Mouse (Mus musculus) neural tube, embryonic 12.5 days (tissue): ENCODE measurements around the gene Mettl24. TPM values are rescaled to one million over a fixed set of nuclear protein-coding genes. Genes with fewer than 3 reads are reported as not detected.

Source experiments
- ATAC-seq: fragments of 200-750 bp; cut with Nextera tagmentation; 2 replicates; pipeline ENCODE4 v1.8.0; 2017; ENCODE audit warnings: low read depth, mild to moderate bottlenecking, moderate TSS enrichment, moderate library complexity; ENCODE audit not compliant: low FRiP score
- H3K27ac ChIP-seq: fragments of 300-500 bp; sonication (generic); 2 replicates; pipeline ENCODE4 v1.5.1; 2016
- H3K27me3 ChIP-seq: fragments of 300-500 bp; sonication (generic); replicated peaks from 2 replicates; pipeline ENCODE4 v1.6.1; 2016; ENCODE audit warnings: mild to moderate bottlenecking
- H3K36me3 ChIP-seq: fragments of 300-500 bp; sonication (generic); 2 replicates; pipeline ENCODE4 v1.6.1; 2016; ENCODE audit warnings: mild to moderate bottlenecking
- H3K4me1 ChIP-seq: fragments of 300-500 bp; sonication (generic); 2 replicates; pipeline ENCODE4 v1.6.1; 2016
- H3K4me2 ChIP-seq: fragments of 300-500 bp; sonication (generic); replicated peaks from 2 replicates; pipeline ENCODE4 v1.6.1; 2016; ENCODE audit warnings: mild to moderate bottlenecking
- H3K4me3 ChIP-seq: fragments of 300-500 bp; sonication (generic); 2 replicates; pipeline ENCODE4 v1.5.1; 2016
- H3K9ac ChIP-seq: fragments of 300-500 bp; sonication (generic); 2 replicates; pipeline ENCODE4 v1.6.1; 2016; ENCODE audit warnings: mild to moderate bottlenecking
- H3K9me3 ChIP-seq: fragments of 300-500 bp; sonication (generic); 2 replicates; pipeline ENCODE4 v1.6.1; 2016; ENCODE audit warnings: mild to moderate bottlenecking
- whole genome bisulfite sequencing: fragments of 180-500 bp; shearing (Covaris S2); methylation state at CpG from one replicate; pipeline ENCODE4 v1.1.7; 2016; 5-methylcytosine and 5-hydroxymethylcytosine counted together
- polyA plus RNA-seq: library from polyadenylated mRNA; unstranded; fragments of >200 nt; fragmentation: Nextera tagmentation; extraction: Ambion mirVana; gene quantifications from 2 replicates; pipeline ENCODE4 v1.2.1, GENCODE M21; 2016

The Mettl24 gene
- polyA plus RNA-seq, 1 experiment from 2014 or later, result 0.98 TPM

- Histone ChIP-seq H3K4me3 (no peak overlapping the region), H3K27ac (no peak overlapping the region), H3K36me3 (no peaks in the 10 kb centered on the region), H3K27me3 (no peaks in the 10 kb centered on the region), H3K9ac (no peak overlapping the region), H3K9me3 (no peaks in the 10 kb centered on the region), H3K4me1 (peaks cover 7% of the 10 kb centered on the region), H3K4me2 (no peak overlapping the region)
- 84% methylated on average over 2 of the region's 2 CpGs for WGBS
- ATAC-seq, result no peak
Measured at GRCm38 (mm10) chr10:40687407-40687806, 4.3 kb downstream of the Mettl24 start.

GRCm38 (mm10) chr10:40688266-40688665 lies 5.2 kb downstream of the Mettl24 start:
- Histone ChIP-seq H3K9me3 (no peaks in the 10 kb centered on the region), H3K4me1 (peaks cover 3% of the 10 kb centered on the region), H3K9ac (no peak overlapping the region), H3K27me3 (no peaks in the 10 kb centered on the region), H3K27ac (no peak overlapping the region), H3K36me3 (no peaks in the 10 kb centered on the region), H3K4me3 (no peak overlapping the region), H3K4me2 (no peak overlapping the region)
- 86% methylated on average over 6 of the region's 6 CpGs for WGBS
- no peak for ATAC-seq

- ATAC-seq, result no peak
Measured at GRCm38 (mm10) chr10:40688873-40689272, 5.8 kb downstream of the Mettl24 start.

GRCm38 (mm10) chr10:40698652-40699051 lies 15.6 kb downstream of the Mettl24 start:
- no peak overlapping the region for H3K4me2 ChIP-seq
- H3K36me3 ChIP-seq, result no peaks in the 10 kb centered on the region
- WGBS, result 75% methylated on average over 4 of the region's 4 CpGs
- H3K4me3 ChIP-seq, result no peak overlapping the region
- ATAC-seq, result no peak
- no peak overlapping the region for H3K9ac ChIP-seq
- no peak overlapping the region for H3K27ac ChIP-seq
- H3K27me3 ChIP-seq, result no peaks in the 10 kb centered on the region
- H3K4me1 ChIP-seq, result no peaks in the 10 kb centered on the region
- no peaks in the 10 kb centered on the region for H3K9me3 ChIP-seq

More at GRCm38 (mm10) chr10:40688873-40689272, 5.8 kb downstream of the Mettl24 start:
- WGBS, result 41% methylated on average over 1 of the region's 1 CpGs
- Histone ChIP-seq H3K9me3 (no peaks in the 10 kb centered on the region), H3K4me1 (no peaks in the 10 kb centered on the region), H3K36me3 (no peaks in the 10 kb centered on the region), H3K9ac (no peak overlapping the region), H3K4me2 (no peak overlapping the region), H3K4me3 (no peak overlapping the region), H3K27ac (no peak overlapping the region), H3K27me3 (no peaks in the 10 kb centered on the region)

- H3K36me3 ChIP-seq, result no peaks in the 10 kb centered on the region
- H3K4me3 ChIP-seq, result no peak overlapping the region
- no peak overlapping the region for H3K27ac ChIP-seq
- 88% methylated on average over 7 of the region's 7 CpGs for WGBS
- no peak overlapping the region for H3K4me2 ChIP-seq
- H3K4me1 ChIP-seq, result no peaks in the 10 kb centered on the region
- no peak overlapping the region for H3K9ac ChIP-seq
- H3K27me3 ChIP-seq, result no peaks in the 10 kb centered on the region
- no peaks in the 10 kb centered on the region for H3K9me3 ChIP-seq
- ATAC-seq, result no peak
Measured at GRCm38 (mm10) chr10:40711127-40711526, 28.0 kb downstream of the Mettl24 start.

GRCm38 (mm10) chr10:40713018-40713608 lies 30.0 kb downstream of the Mettl24 start:
- H3K4me3 ChIP-seq, result no peak overlapping the region
- H3K4me2 ChIP-seq, result no peak overlapping the region
- H3K27ac ChIP-seq, result no peak overlapping the region
- WGBS, result 41% methylated on average over 9 of the region's 9 CpGs
- no peaks in the 10 kb centered on the region for H3K36me3 ChIP-seq
- no peaks in the 10 kb centered on the region for H3K27me3 ChIP-seq
- H3K9me3 ChIP-seq, result no peaks in the 10 kb centered on the region
- H3K4me1 ChIP-seq, result no peaks in the 10 kb centered on the region
- ATAC-seq, result peak; percentile 80
- H3K9ac ChIP-seq, result no peak overlapping the region

GRCm38 (mm10) chr10:40713829-40714228 lies 30.7 kb downstream of the Mettl24 start:
- Histone ChIP-seq H3K27ac (no peak overlapping the region), H3K27me3 (no peaks in the 10 kb centered on the region), H3K4me3 (no peak overlapping the region), H3K4me1 (no peaks in the 10 kb centered on the region), H3K9me3 (no peaks in the 10 kb centered on the region), H3K36me3 (no peaks in the 10 kb centered on the region), H3K9ac (no peak overlapping the region), H3K4me2 (no peak overlapping the region)
- 87% methylated on average over 9 of the region's 9 CpGs for WGBS
- ATAC-seq, result no peak

- 88% methylated on average over 4 of the region's 4 CpGs for WGBS
Measured at GRCm38 (mm10) chr10:40715151-40715550, 32.1 kb downstream of the Mettl24 start.

GRCm38 (mm10) chr10:40716296-40716695 lies 33.2 kb downstream of the Mettl24 start:
- ATAC-seq, result no peak
- Histone ChIP-seq H3K4me3 (no peak overlapping the region), H3K4me1 (no peaks in the 10 kb centered on the region), H3K36me3 (no peaks in the 10 kb centered on the region), H3K9ac (no peak overlapping the region), H3K27ac (no peak overlapping the region), H3K4me2 (no peak overlapping the region), H3K9me3 (no peaks in the 10 kb centered on the region), H3K27me3 (no peaks in the 10 kb centered on the region)
- WGBS, result 85% methylated on average over 8 of the region's 8 CpGs

More at GRCm38 (mm10) chr10:40715151-40715550, 32.1 kb downstream of the Mettl24 start:
- Histone ChIP-seq H3K36me3 (no peaks in the 10 kb centered on the region), H3K27ac (no peak overlapping the region), H3K9ac (no peak overlapping the region), H3K4me3 (no peak overlapping the region), H3K4me2 (no peak overlapping the region), H3K4me1 (no peaks in the 10 kb centered on the region), H3K27me3 (no peaks in the 10 kb centered on the region), H3K9me3 (no peaks in the 10 kb centered on the region)
- ATAC-seq, result no peak

GRCm38 (mm10) chr10:40716713-40717112 lies 33.6 kb downstream of the Mettl24 start:
- Histone ChIP-seq H3K27me3 (no peaks in the 10 kb centered on the region), H3K4me2 (no peak overlapping the region), H3K27ac (no peak overlapping the region), H3K9ac (no peak overlapping the region), H3K36me3 (no peaks in the 10 kb centered on the region), H3K4me3 (no peak overlapping the region), H3K4me1 (no peaks in the 10 kb centered on the region), H3K9me3 (no peaks in the 10 kb centered on the region)
- no peak for ATAC-seq
- 92% methylated on average over 3 of the region's 3 CpGs for WGBS

GRCm38 (mm10) chr10:40718362-40718761 lies 35.3 kb downstream of the Mettl24 start:
- H3K4me1 ChIP-seq, result no peaks in the 10 kb centered on the region
- ATAC-seq, result no peak
- no peak overlapping the region for H3K9ac ChIP-seq
- no peaks in the 10 kb centered on the region for H3K9me3 ChIP-seq
- H3K36me3 ChIP-seq, result no peaks in the 10 kb centered on the region
- H3K4me2 ChIP-seq, result no peak overlapping the region
- H3K27me3 ChIP-seq, result no peaks in the 10 kb centered on the region
- no peak overlapping the region for H3K27ac ChIP-seq
- 91% methylated on average over 13 of the region's 13 CpGs for WGBS
- no peak overlapping the region for H3K4me3 ChIP-seq

- no peak overlapping the region for H3K4me3 ChIP-seq
- no peak overlapping the region for H3K9ac ChIP-seq
- H3K27me3 ChIP-seq, result no peaks in the 10 kb centered on the region
- peaks cover 4% of the 10 kb centered on the region for H3K4me1 ChIP-seq
- H3K27ac ChIP-seq, result no peak overlapping the region
- WGBS, result 72% methylated on average over 6 of the region's 6 CpGs
- no peak for ATAC-seq
- no peak overlapping the region for H3K4me2 ChIP-seq
- H3K36me3 ChIP-seq, result no peaks in the 10 kb centered on the region
- H3K9me3 ChIP-seq, result no peaks in the 10 kb centered on the region
Measured at GRCm38 (mm10) chr10:40719062-40719461, 36.0 kb downstream of the Mettl24 start.

GRCm38 (mm10) chr10:40720883-40721282 lies 37.8 kb downstream of the Mettl24 start:
- ATAC-seq, result no peak
- no peaks in the 10 kb centered on the region for H3K9me3 ChIP-seq
- H3K4me3 ChIP-seq, result no peak overlapping the region
- no peak overlapping the region for H3K4me2 ChIP-seq
- H3K9ac ChIP-seq, result no peak overlapping the region
- 65% methylated on average over 5 of the region's 5 CpGs for WGBS
- H3K27ac ChIP-seq, result no peak overlapping the region
- H3K36me3 ChIP-seq, result no peaks in the 10 kb centered on the region
- H3K27me3 ChIP-seq, result no peaks in the 10 kb centered on the region
- H3K4me1 ChIP-seq, result peaks cover 15% of the 10 kb centered on the region
